Mouse (Mus musculus) stomach, embryonic 15.5 days (tissue): ENCODE results near the gene Garnl3. TPM values are rescaled to one million over a fixed set of nuclear protein-coding genes. Genes with fewer than 3 reads are reported as not detected.

Experiments
- ATAC-seq: fragments of 200-750 bp; cut with Nextera tagmentation; 2 replicates; pipeline ENCODE4 v1.8.0; 2017; ENCODE audit warnings: low read depth, moderate number of reproducible peaks, moderate TSS enrichment; ENCODE audit not compliant: insufficient read depth, low FRiP score
- H3K27ac ChIP-seq: fragments of 300-500 bp; sonication (generic); 2 replicates; pipeline ENCODE4 v1.5.1; 2015; ENCODE audit warnings: mild to moderate bottlenecking, inconsistent platforms
- H3K27me3 ChIP-seq: fragments of 300-500 bp; sonication (generic); replicated peaks from 2 replicates; pipeline ENCODE4 v1.6.1; 2015; ENCODE audit warnings: inconsistent platforms
- H3K36me3 ChIP-seq: fragments of 300-500 bp; sonication (generic); 2 replicates; pipeline ENCODE4 v1.6.1; 2015; ENCODE audit warnings: inconsistent platforms
- H3K4me1 ChIP-seq: fragments of 300-500 bp; sonication (generic); 2 replicates; pipeline ENCODE4 v1.6.1; 2015; ENCODE audit warnings: inconsistent platforms
- H3K4me2 ChIP-seq: fragments of 300-500 bp; sonication (generic); 2 replicates; pipeline ENCODE4 v1.6.1; 2015; ENCODE audit warnings: mild to moderate bottlenecking, inconsistent platforms
- H3K4me3 ChIP-seq: fragments of 300-500 bp; sonication (generic); replicated peaks from 2 replicates; pipeline ENCODE4 v1.5.1; 2015; ENCODE audit warnings: inconsistent platforms
- H3K9ac ChIP-seq: fragments of 300-500 bp; sonication (generic); 2 replicates; pipeline ENCODE4 v1.6.1; 2015; ENCODE audit warnings: inconsistent platforms
- H3K9me3 ChIP-seq: fragments of 300-500 bp; sonication (generic); 2 replicates; pipeline ENCODE4 v1.6.1; 2016; ENCODE audit warnings: inconsistent platforms
- WGBS: fragments of 180-500 bp; shearing (Covaris S2); methylation state at CpG from one replicate; pipeline ENCODE4 v1.1.7; 2015; 5-methylcytosine and 5-hydroxymethylcytosine counted together
- polyA plus RNA-seq: library from polyadenylated mRNA; unstranded; fragments of >200 nt; fragmentation: Nextera tagmentation; extraction: Ambion mirVana; gene quantifications from 2 replicates; pipeline ENCODE4 v1.2.1, GENCODE M21; 2015

Gene Garnl3
- polyA plus RNA-seq, 1 experiment from 2014 or later, result 14.0 TPM

DNA sequence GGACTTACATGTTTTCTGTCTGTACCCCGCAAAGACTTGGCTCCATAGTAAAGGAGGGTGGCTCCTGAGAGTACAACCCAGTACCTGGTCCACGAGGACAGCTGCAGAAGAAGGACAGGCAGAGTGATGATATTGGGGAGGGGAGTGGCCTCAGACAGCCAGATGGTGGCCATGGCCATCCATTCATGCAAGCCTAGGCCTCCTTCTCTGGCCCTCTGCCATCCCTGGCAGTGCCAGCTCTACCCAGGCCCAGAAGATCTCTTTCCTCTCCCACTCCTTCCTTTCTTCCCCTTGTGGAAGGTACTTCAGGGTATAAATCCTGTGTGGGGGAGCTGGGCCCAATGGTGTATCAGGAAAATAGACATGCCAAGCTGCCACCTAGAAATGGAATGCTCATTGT is 11.8 kb upstream of the Garnl3 start:
- Histone ChIP-seq H3K27ac (no peak overlapping the region), H3K27me3 (no peaks in the 10 kb centered on the region), H3K4me2 (no peak overlapping the region), H3K9ac (no peak overlapping the region), H3K36me3 (no peaks in the 10 kb centered on the region), H3K4me1 (no peaks in the 10 kb centered on the region), H3K9me3 (no peaks in the 10 kb centered on the region), H3K4me3 (no peak overlapping the region)
- no peak for ATAC-seq
- WGBS, result 86% methylated on average over 2 of the region's 2 CpGs

DNA sequence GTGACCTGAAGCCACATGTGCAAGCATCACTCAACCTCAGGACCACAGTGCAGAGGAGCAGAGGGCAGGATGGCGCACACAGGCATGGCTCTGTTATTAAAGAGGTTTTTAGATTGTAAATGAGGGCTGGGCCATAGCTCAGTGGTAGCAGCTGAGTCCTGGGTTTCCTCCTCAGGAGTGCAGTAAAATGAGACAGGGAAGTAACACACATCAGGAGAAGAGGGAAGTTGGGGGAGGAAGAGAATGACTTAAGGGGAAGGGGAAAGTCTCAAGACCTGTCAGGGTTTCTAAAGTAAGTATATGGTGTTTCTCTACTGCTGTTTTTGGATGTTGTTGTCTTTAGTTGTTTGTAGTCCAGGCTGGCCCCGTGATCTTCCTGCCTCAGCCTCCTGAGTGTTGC is 7.0 kb upstream of the Garnl3 start:
- Histone ChIP-seq H3K4me2 (no peak overlapping the region), H3K4me3 (no peak overlapping the region), H3K36me3 (no peaks in the 10 kb centered on the region), H3K27me3 (0 out of 2 replicates have a peak, but pooled peaks cover 3% of the 10 kb centered on the region), H3K9me3 (no peaks in the 10 kb centered on the region), H3K27ac (no peak overlapping the region), H3K4me1 (no peaks in the 10 kb centered on the region), H3K9ac (no peak overlapping the region)
- WGBS, result 78% methylated on average over 2 of the region's 2 CpGs
- no peak for ATAC-seq

DNA sequence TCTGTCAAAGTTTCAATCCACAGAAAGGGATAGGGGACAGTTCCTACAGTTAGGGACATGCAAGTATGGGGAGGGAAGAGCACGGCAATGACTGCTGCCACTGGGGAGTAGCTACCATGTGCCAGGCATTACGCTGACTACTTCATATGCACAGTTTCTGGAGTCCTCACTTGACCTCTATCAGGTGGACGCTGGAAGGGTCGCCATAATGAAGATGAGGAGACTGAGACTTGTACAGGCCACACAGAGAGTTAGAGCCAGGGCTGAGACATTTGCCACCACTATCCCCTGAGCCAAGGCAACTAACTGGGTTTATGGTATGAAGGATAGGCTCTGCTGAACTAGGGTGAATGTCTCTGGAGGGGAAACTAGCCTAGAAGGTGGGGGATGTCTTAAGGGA is 6.3 kb upstream of the Garnl3 start:
- Histone ChIP-seq H3K9ac (no peak overlapping the region), H3K27me3 (0 out of 2 replicates have a peak, but pooled peaks cover 3% of the 10 kb centered on the region), H3K4me1 (no peaks in the 10 kb centered on the region), H3K4me3 (no peak overlapping the region), H3K27ac (no peak overlapping the region), H3K9me3 (no peaks in the 10 kb centered on the region), H3K36me3 (no peaks in the 10 kb centered on the region), H3K4me2 (no peak overlapping the region)
- WGBS, result 87% methylated on average over 4 of the region's 4 CpGs
- ATAC-seq, result no peak

- H3K9me3 ChIP-seq, result no peaks in the 10 kb centered on the region
- 0 out of 2 replicates have a peak, but pooled peaks cover 3% of the 10 kb centered on the region for H3K27me3 ChIP-seq
- H3K27ac ChIP-seq, result no peak overlapping the region
- 85% methylated on average over 9 of the region's 9 CpGs for WGBS
- H3K4me1 ChIP-seq, result no peaks in the 10 kb centered on the region
- ATAC-seq, result no peak
- H3K36me3 ChIP-seq, result no peaks in the 10 kb centered on the region
- H3K4me3 ChIP-seq, result no peak overlapping the region
- no peak overlapping the region for H3K4me2 ChIP-seq
- H3K9ac ChIP-seq, result no peak overlapping the region
These were observed 5.8 kb upstream of the Garnl3 start for GRCm38 (mm10) chr2:33137244-33137643.

DNA sequence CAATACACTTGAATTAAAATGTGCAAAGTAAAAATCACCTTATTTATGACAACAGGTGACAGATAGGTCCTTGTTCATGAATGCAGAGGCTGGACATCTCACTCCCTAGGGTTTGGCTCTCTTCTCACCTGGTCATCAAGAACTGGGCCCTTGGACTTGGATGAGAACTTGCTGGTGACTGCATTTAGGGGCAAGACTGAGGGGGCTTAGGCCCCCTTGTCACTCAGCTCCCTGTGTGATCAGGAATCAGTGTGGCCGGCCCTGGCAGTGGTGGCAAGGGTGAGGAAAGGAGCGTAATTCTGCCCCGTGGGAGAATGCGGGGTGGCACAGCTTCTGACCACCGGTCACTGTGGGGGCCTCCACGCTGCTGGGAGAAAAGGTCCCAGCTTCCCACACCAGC is 4.9 kb upstream of the Garnl3 start:
- H3K4me2 ChIP-seq, result no peak overlapping the region
- no peak overlapping the region for H3K27ac ChIP-seq
- H3K4me1 ChIP-seq, result peaks cover 5% of the 10 kb centered on the region; the same call in 1 of the 2 replicates
- WGBS, result 88% methylated on average over 6 of the region's 6 CpGs
- H3K4me3 ChIP-seq, result no peak overlapping the region
- ATAC-seq, result no peak
- 0 out of 2 replicates have a peak, but pooled peaks cover 3% of the 10 kb centered on the region for H3K27me3 ChIP-seq
- H3K9ac ChIP-seq, result no peak overlapping the region
- no peaks in the 10 kb centered on the region for H3K9me3 ChIP-seq
- no peaks in the 10 kb centered on the region for H3K36me3 ChIP-seq

DNA sequence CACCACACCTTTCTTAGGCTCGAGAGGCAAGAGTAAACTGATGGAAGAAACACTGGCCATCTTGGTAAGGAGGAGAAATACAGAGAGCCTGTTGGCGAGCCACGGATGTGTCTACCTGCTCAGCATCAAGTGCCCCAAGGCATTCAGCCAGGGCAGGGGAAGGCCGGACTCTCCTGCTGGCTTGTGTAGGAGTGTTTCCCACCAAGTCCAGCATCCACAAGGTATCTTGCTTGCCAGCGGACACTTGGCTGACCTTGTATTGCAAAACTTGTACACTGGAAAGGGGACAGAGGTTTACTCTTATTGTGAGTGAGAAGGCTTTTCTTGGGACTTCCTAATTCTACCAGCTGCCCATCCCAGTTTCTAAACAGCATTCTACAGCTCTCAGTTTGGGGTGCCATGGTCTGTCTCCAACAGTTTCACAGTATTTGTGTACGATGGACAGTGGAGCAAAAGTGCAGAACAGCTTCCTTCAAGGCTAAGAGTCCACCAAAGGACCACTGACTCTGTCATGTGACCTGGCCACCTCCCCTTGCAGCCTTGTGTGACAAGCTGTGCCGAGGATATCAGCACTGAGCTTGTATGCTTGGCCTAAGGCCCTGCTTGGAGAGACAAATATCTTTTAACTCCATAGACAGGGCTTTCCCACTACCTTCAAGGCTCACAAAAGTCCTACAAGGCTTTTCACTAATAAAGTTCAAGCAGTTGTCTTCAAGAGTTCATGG is 3.5 kb upstream of the Garnl3 start:
- no peak overlapping the region for H3K4me2 ChIP-seq
- no peaks in the 10 kb centered on the region for H3K9me3 ChIP-seq
- no peak overlapping the region for H3K4me3 ChIP-seq
- whole genome bisulfite sequencing, result 69% methylated on average over 7 of the region's 7 CpGs
- H3K27ac ChIP-seq, result no peak overlapping the region
- 0 out of 2 replicates have a peak, but pooled peaks cover 3% of the 10 kb centered on the region for H3K27me3 ChIP-seq
- no peaks in the 10 kb centered on the region for H3K36me3 ChIP-seq
- ATAC-seq, result no peak
- no peak overlapping the region for H3K9ac ChIP-seq
- H3K4me1 ChIP-seq, result peaks cover 7% of the 10 kb centered on the region

DNA sequence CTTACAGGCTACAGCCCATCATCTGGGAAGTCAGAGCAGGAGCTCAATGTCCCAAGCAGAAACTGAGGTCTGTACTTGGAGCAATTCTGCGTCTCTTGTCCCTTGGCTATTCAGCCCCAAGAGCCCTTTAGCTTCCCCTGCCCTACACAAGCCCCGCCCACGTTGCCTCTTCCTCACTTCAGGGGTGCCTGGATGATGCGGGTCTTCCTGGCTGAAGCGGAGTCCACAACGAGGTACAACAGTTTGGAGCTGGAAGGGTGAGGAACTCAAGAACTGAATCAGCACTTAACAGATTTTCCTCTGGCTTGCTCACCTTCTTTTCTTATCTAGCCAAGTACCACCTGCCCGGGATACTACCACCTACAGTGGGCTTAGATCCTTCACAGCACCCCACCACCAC is 852 bp upstream of the Garnl3 start:
- no peak overlapping the region for H3K4me3 ChIP-seq
- peak overlapping the region; percentile 91; the same call in 1 of the 2 replicates for H3K4me2 ChIP-seq
- H3K9ac ChIP-seq, result no peak overlapping the region
- ATAC-seq, result no peak
- no peaks in the 10 kb centered on the region for H3K36me3 ChIP-seq
- WGBS, result 12% methylated on average over 7 of the region's 7 CpGs
- H3K4me1 ChIP-seq, result peaks cover 16% of the 10 kb centered on the region
- no peak overlapping the region for H3K27ac ChIP-seq
- 0 out of 2 replicates have a peak, but pooled peaks cover 3% of the 10 kb centered on the region for H3K27me3 ChIP-seq
- no peaks in the 10 kb centered on the region for H3K9me3 ChIP-seq

DNA sequence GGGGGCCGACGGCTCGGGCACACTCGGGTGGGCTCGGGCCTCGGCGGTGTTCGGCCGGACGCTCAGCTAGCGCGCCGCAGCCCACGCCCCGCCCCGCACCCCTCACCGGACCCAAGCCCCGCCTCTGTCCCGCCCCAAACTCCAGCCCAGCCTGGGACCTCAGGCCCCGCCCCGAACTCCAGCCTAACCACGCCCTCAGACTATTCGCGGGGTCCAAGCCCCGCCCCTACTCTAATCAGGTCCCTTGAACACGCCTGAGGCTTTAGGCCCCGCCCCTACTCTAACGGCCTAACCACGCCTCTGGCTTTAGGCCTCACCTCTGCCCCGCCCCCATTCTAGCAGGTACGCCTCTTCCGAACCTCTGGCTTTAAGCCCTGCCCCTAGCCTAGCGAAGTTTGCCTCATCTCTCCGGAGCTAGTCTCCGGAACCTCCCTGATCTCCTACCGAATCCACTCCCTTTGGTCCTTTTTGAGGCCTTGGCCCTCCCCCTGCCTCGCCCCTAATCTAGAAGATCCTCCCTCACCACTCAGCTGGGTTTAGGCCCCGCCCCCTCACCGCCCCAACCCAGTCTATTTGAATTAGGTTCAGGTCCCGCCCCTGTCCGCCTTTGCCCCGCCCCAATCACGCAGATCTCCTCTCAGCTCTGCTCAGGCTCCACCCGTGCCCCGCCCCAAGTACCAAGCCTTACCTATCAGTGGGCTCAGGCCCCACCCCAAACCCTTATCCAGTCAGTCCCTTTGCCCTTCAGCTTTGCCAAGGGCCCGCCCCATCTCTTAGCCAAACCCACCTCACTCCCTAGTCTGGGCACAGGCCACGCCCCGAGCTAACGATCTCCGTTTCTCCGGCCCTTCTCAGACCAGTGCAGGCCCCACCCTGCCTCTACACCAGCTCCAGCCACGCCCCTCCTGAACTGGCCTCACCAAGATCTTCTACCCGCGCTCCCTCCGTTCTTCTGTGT is 649 bp downstream of the Garnl3 start:
- peak overlapping the region; percentile 76 for H3K4me3 ChIP-seq
- peaks cover 16% of the 10 kb centered on the region for H3K4me1 ChIP-seq
- H3K4me2 ChIP-seq, result peak overlapping the region; percentile 91
- no peaks in the 10 kb centered on the region for H3K9me3 ChIP-seq
- WGBS, result under 1% methylated on average over 55 of the region's 55 CpGs
- 0 out of 2 replicates have a peak, but pooled peaks cover 3% of the 10 kb centered on the region for H3K27me3 ChIP-seq
- no peaks in the 10 kb centered on the region for H3K36me3 ChIP-seq
- H3K9ac ChIP-seq, result peak overlapping the region; percentile 40
- peak; percentile 94 for ATAC-seq
- peak overlapping the region; percentile 81 for H3K27ac ChIP-seq

- H3K27ac ChIP-seq, result peak overlapping the region; percentile 64; the same call in 1 of the 2 replicates
- no peaks in the 10 kb centered on the region for H3K36me3 ChIP-seq
These were observed 1.3 kb downstream of the Garnl3 start for GRCm38 (mm10) chr2:33130141-33130525.

DNA sequence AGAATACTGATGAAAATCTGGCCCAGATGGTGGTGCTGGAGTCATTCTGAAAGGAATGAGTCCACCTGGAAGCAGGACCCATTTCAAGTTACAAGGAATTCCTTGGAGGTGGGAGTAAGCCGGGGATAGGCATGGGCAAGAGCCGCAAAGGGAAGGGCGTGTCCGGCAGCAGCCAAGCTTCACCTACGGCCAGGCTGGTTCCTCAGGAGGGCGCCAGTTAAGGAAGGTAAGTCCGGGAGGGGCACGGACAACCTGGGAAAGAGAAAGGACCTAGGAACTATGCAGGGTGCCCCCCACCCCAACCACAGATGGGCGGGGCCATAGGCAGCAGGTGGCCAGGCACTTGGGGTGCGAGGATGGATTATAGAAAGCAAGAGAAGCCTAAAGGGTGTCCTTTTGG is 1.8 kb downstream of the Garnl3 start:
- Histone ChIP-seq H3K4me1 (peaks cover 16% of the 10 kb centered on the region), H3K27ac (no peak overlapping the region), H3K9me3 (no peaks in the 10 kb centered on the region), H3K9ac (peak overlapping the region; percentile 40), H3K4me3 (peak overlapping the region; percentile 76), H3K36me3 (no peaks in the 10 kb centered on the region), H3K27me3 (0 out of 2 replicates have a peak, but pooled peaks cover 3% of the 10 kb centered on the region), H3K4me2 (peak overlapping the region; percentile 91)
- WGBS, result 4% methylated on average over 10 of the region's 10 CpGs
- ATAC-seq, result no peak

More at GRCm38 (mm10) chr2:33130141-33130525, 1.3 kb downstream of the Garnl3 start:
- WGBS, result 0% methylated on average over 29 of the region's 33 CpGs
- Histone ChIP-seq H3K9ac (peak overlapping the region; percentile 40), H3K4me1 (peaks cover 16% of the 10 kb centered on the region), H3K9me3 (no peaks in the 10 kb centered on the region), H3K4me3 (peak overlapping the region; percentile 76), H3K27me3 (0 out of 2 replicates have a peak, but pooled peaks cover 3% of the 10 kb centered on the region), H3K4me2 (peak overlapping the region; percentile 91)
- no peak; the same call in 1 of the 2 replicates for ATAC-seq

- no peak for ATAC-seq
- no peaks in the 10 kb centered on the region for H3K9me3 ChIP-seq
- 0 out of 2 replicates have a peak overlapping the region, but pooled peaks have one; percentile 76 for H3K4me3 ChIP-seq
- peaks cover 16% of the 10 kb centered on the region for H3K4me1 ChIP-seq
- H3K9ac ChIP-seq, result no peak overlapping the region
- whole genome bisulfite sequencing, result 77% methylated on average over 2 of the region's 2 CpGs
- no peak overlapping the region for H3K27ac ChIP-seq
- H3K36me3 ChIP-seq, result no peaks in the 10 kb centered on the region
- 0 out of 2 replicates have a peak, but pooled peaks cover 3% of the 10 kb centered on the region for H3K27me3 ChIP-seq
- H3K4me2 ChIP-seq, result no peak overlapping the region
These were observed 2.4 kb downstream of the Garnl3 start for GRCm38 (mm10) chr2:33129005-33129404.
